Mouse (Mus musculus) adrenal gland, adult (tissue): Measurements from ENCODE around the gene Cbwd1.
"Not testable (repeated sequence)": the region's sequence is repeated elsewhere in the genome, so short reads cannot be mapped to it uniquely, and the experiment has no call there.

Experiments used
- DNase-seq, 2 experiments: peaks; one replicate each; pipeline ENCODE4 v3.0.0; 2022 to 2023; ENCODE audit warnings: low spot score in 1 of 2; ENCODE audit not compliant: inconsistent age in 2 of 2

Cbwd1 gene

DNA sequence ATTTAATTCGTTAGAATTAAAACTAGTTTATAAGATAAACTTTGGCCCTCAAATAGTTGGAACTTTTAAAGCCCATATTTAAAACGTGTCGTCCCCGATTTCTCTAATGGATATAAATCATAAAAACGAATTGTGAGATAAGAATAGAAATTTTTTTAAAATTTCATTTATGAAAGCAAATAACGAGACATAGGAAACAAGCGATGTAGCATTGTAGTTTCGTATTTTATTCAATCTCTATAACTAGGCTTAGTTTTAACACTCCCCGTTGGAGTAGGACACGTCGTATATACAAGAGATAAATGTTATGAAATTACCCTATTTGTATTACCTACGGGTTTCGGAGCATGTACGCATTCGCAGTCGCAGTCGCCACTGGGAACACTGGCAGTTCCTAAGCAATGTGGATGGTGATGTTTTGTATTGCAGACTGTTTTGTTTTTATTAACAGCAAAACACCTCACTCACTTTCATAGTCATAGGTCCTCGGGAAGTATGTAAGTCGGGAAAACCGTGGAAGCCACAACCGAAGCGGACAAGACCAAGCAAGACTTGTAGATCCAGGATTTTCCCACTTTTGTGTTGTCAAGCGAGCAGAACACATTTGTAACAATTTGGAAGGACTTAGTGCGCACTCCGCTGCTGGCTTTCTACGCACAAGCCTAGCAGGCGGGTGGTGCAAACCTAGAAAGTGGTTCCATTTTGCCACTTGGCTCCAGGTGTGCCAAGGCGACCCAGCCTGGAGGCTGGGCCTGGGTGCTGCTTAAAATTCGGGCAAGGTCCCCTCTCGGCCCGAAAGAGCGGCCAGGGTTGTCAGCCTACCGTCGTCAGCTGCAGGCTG, 62.5 kb downstream of the Cbwd1 start:
- DNase-seq, result peak in 1 of 2 experiments; percentile 54

DNA sequence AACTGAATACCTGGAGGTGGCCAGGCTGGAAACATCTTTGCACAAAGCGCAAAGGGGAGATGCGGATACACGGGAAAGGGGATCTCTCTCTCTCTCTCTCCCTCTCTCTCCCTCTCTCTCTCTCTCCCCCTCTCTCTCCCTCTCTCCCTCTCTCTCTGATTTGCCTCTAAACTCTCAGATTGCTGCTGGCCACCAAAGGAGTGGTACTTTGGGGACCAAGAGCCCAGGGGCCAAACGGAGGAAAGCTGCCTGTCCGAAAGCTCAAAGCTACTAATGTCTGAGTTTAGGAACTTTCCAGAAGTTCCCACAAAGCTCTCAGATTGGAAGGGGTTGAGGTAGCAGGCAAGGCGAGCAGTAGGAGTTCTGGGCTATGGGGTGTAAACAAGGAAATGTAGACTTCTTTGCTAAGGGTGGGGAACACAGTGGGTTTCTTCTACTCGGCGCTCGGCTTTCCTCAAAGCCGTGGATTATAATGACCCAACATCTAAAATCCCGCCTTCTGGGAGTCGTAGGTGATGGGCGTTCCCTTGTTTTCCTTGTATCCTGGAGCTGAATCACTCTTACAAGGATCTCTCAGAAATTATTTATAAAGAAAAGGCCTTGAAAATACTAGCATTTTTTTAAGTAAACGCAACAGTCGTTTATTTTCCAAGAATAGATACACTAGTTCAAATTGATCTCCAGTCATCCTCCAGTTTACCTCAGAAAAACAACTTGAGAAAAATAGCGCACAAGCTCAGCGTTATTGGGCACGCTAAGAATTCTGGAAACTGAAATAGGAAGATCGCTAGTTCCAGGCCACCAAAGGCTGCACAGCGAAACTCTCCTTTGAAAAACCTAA, 63.3 kb downstream of the Cbwd1 start:
- DNase-seq, result peak in 1 of 2 experiments; percentile 56

DNA sequence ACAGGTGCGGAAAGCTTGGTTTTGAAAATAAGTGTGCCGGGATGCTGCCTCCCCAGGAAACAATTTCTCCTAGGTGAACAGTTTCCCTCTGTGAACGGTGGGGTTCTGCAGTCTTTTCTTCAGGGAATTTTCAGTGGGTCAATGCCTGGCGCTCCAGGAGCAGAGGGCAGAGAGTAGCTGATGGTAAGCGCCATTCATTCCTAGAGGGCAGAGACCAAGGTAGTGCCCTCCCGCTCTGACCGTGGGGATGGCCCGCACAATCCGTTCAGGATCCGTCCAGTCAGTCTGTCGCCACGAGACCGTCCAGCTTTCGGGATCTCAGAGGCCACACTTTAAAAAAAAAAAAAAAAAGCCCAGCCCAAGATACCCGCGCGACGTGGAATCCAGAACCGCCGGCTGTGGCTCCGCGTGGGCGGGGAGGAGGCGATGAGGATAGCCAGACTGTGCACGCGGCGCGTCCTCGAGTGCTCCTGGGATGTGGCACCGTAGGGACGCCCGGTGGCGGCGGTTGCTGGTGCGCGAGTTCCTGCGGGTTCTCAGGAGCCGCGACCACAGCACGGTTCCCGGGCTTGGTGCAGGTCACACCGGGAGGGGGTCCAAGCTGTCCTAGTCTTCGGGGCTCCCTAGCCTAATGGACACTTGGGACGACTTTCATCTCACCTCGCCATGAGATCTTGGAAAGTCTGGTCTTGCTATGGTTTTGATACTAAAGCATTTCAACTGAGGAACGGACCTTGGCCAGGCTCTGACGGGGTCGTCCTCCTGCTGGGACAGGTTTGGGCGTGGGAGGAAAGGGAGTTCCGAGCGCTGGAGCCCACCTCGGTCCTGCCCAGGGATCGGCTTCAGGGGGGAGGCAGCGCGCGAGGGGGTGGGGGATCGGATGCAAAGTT, 64.2 kb downstream of the Cbwd1 start:
- DNase-seq, result peak in 1 of 2 experiments; percentile 44

DNA sequence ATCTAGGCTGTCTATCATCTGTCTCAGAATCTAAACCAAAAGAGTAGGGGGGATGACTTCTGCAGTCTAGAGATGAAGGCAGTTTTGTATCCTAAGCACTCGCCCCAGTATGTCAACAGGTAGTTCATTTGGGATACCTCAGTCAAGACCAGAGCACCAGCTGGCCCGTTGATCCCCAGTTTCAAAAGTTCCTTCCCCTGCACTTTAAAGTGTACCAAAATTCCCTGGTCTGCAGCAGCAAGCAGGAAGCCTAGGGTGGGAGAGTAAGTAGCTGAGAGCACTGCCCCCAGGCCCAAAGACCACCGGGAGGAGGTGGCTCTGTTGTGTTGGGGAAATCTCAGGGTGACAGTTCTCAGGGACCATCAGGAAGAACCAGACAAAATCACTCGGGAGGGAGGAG, 64.9 kb downstream of the Cbwd1 start:
- no peak for DNase-seq

DNA sequence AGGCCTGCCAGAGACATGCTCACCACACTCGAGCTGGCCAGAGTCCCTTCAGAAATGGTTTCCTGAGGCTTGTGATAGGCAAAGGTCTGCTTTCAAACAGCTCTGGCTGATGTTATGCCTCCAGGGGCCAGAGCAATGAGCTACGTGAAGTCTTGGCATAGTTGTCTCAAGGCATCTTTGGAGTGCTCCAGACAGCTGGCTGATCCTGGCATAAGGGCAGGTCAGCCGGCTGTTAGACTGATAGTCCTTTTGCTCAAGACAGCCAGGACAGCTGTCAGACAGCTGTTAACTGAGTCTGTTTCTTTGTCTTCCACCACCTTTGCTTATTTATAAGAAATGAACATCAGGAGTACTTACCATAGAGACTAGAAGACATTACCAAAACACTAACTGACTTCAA, 74.5 kb downstream of the Cbwd1 start:
- DNase-seq, result no peak

DNA sequence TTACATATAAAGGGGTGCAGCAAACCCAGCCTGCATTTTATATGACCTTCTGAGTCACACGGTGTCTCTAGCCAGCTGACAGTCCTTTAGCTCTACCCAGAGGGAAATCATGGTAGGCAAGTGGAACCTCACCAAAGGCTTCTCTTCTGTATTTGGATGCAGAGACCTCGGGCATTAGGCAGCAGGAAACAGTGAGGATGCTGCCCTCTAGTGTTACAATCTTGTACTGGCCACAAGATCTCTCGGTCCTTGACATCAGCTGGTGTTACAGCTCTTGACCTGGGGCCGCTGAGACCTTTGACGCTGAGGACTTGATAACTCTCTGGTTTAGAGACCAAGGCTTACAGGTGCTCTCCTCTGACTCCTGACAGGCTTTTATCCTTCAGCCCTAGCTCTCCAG, 75.9 kb downstream of the Cbwd1 start:
- peak; percentile 35 to 80 for DNase-seq

DNA sequence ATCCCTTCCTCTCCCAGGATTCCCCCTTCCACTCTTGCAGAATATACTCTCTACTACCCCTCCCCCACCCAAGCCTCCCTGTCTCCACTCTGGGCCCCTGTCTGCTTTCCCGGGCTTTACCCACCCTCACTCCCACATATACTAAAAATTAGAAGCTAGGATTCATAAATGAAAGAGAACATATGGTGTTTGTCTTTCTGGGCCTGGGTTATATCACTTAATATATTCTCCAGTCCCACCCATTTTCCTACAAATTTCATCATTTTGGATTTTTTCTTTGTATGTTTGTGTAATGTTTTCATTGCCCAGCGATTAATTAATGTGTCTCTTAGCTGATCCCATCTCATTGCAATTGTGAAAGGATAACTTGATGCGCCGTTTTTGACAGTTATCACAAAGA, 80.2 kb downstream of the Cbwd1 start:
- DNase-seq, result no peak

DNA sequence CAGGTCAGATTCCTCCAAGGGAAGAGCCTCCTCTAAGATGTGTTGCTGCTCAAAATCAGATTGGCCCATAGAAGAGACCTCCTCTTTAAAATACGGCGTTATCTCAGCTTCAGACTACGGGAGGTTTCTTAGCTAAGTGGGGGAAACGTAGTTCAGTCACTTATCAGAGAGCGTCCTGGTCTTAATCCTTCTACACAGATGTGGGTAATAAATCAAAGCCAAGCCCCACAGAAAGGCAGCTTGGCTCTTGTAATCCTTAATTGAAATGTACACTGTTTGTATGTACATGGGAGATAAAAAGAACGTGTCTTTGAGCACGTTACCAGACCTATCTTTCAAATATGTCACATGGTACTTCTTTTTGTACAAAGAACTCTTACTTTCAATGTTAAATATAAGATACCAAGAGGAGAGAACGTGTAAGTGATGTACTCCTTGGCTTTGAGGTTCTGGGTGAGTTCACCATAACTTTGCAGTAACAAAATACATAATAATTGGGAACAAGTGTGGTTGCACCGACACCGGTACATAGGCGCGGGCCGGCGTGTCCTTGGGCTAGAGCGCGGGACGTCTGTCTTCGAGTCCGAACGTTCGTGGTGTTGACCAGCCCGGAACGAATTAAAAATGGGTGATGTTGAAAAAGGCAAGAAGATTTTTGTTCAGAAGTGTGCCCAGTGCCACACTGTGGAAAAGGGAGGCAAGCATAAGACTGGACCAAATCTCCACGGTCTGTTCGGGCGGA, 86.1 kb downstream of the Cbwd1 start, which contains the start of gene Gm10053:
Gene Gm10053, plus strand, starts transcription at position 558 of the 742 bp plus-strand sequence.
- not testable (repeated sequence) for DNase-seq

DNA sequence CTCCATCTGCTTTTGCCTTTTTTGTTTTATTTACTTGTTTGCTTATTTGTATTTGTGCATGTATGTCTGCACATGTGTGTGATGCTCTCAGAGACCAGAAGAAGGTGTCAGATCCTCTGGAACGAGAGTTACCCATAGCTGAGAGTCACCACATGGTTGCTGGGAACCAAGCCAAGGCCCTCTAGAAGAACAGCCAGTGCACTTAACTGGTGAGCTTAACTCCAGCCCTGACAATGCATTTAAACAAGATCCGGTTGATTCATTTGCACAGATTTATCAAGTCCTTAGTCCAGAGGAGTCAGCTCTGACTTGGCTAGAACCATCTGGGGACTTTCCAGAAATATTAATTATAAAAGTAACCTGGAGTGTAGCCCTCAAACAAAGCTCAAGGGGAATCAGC, 87.5 kb downstream of the Cbwd1 start:
- DNase-seq, result no peak

DNA sequence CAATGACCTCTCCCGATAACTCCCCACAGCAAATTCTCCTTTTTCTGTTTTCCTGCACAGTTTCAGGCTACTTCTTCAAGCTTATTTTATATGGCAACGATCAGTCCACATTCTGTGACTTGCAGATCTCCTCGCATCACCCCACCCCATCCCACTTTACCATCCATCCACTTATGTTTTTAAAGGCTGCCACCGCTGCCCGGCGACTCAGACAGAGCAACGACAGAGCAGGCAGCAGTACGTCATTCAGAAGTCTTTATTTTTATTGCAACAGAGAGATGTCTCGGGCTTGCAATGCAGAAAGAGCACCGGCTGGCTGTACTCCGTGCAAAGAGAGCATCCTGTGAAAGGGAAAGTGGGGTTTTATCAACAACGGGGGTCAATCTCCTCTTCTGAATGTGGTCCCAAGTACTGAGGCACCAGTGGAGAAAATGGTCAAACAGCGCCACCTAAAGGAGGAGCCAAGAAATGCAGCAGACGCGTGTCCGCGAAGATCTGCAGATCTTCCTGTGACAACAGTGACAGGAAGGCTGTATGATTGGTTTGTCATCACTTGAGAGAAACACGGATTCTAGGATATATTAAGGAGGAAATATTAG, 90.3 kb downstream of the Cbwd1 start:
- peak; percentile 62 to 91 for DNase-seq
